Mouse (Mus musculus) G1E-ER4 (cell line): ENCODE results near the gene Bdnf. TPM values are rescaled to one million over a fixed set of nuclear protein-coding genes. Genes with fewer than 3 reads are reported as not detected.

Experiments used
- GATA1 ChIP-seq: IDR thresholded peaks from one replicate; pipeline ENCODE4 v1.8.0; 2012; ENCODE audit warnings: low read length, inconsistent platforms
- polyA plus RNA-seq: library from polyadenylated mRNA; stranded (reverse); fragments of >175 nt; gene quantifications from 2 replicates; pipeline ENCODE4 v1.2.3, GENCODE M21; 2012

Gene Bdnf
- polyA plus RNA-seq, 1 experiment, result not detected

DNA sequence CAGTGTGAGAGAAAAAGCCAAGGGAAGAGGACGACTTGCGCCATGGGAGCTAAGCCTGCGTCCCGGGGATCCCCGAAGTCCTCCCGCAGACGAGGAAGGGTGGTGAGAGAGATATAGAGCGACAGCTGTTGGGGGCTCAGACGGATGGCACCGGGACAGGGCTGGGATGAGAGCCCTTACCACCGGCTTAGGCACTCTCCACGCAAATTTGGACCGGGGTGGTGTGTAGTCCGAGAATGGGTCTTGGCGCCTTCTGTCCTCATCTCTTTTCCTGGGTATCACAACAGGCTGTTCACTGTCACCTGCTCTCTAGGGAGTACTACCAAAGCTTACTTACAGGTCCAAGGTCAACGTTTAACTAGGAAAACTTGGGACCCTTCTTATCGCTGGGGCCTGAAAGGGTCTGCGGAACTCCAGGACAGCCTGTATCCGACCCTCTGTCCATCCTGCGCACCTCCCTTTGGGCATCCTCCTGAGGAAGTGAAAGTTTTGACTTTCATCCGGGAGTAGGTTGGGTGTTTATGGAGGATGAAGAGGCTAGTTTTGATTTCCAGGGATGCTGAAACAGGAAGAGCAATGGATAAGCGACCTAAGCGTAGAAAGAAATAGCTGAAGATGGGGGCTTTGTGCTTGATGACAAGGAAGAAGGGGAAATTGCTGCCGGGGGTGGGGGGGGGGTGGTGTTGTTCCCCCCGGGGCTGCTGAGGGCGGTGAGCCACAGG lies 19.8 kb downstream of the Bdnf start:
- TF ChIP-seq GATA1, result no peak

DNA sequence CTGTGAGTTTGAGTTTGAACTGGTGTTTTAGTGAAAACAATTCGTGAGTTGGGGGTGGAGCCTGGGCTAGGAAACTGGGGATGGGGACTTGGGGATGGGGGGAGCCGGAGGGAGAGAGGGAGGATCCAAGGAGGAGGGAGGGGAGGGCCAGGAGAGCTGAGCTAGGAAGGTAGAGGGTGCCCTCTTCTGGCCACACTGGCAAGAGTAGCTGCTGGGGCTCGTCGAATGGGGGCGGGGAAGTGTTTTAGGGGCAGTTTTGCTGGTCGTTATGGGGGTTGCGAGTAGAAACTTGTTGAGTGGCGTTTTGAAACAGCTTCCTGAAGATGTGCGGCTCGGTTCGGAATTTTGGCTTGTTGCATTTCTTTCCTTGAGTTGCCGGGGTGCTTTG lies 20.3 kb downstream of the Bdnf start:
- TF ChIP-seq GATA1, result no peak

DNA sequence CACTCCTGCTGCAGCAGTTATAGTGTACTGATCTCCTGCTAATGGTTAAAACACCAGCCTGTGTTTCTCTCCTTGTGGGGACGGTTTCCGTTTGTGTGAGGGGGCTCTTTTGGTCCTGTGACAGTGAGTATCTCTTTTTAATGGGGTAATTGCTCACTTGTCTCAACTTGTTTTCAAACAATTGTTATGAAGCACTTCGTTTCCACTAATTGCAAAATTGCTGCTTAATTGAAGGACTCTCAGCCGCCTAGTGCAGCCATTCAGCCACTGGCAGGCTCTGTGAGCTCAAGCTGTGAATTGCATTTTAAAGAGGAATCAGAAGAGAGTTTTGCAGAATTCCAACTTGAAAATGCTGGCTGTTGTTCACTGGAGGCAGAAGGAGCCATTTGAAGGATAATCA lies 22.7 kb downstream of the Bdnf start:
- no peak for TF ChIP-seq GATA1

GRCm38 (mm10) chr2:109700291-109700690 lies 25.8 kb downstream of the Bdnf start:
- no peak for TF ChIP-seq GATA1

- TF ChIP-seq GATA1, result no peak
These were observed 29.1 kb downstream of the Bdnf start for GRCm38 (mm10) chr2:109703588-109703987.

- TF ChIP-seq GATA1, result no peak
These were observed 29.6 kb downstream of the Bdnf start for GRCm38 (mm10) chr2:109704053-109704452.

DNA sequence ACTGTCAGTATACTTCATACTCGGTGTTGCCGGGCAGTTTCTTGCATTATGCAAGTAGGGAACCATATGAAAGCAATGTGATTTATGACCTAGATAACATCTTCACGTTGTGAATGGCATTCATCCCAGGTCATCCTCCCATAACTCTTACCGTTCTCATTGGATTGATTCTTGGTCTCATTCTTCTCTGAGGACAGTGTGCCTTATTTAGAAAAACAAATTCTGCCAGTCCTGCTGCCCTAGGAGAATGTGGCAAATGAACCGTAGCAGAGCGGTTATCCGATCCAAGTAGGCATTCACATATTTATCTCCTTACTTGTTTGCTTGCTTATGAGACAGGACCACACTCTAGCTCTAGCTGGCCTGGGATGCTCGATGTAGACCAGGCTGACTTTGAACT lies 32.0 kb downstream of the Bdnf start:
- no peak for TF ChIP-seq GATA1

- TF ChIP-seq GATA1, result no peak
These were observed 34.8 kb downstream of the Bdnf start for GRCm38 (mm10) chr2:109709346-109709745.

- no peak for TF ChIP-seq GATA1
These were observed 36.5 kb downstream of the Bdnf start for GRCm38 (mm10) chr2:109711049-109711448.

DNA sequence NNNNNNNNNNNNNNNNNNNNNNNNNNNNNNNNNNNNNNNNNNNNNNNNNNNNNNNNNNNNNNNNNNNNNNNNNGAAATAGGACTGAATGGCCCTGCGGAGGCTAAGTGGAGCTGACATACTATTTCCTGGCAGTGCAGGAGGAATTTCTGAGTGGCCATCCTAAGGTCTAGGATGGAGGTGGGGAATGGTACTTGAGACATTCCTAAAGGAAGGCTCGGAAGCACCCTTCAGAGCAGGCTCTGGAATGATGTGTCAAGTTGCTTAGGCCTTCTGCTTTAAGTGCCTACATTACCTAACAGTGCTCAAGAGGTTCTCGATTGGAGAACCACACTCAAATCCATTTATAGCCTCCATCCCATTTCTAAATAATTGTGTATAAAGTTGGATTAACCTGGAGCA lies 50.8 kb downstream of the Bdnf start:
- TF ChIP-seq GATA1, result no peak

GRCm38 (mm10) chr2:109725831-109726230 lies 51.3 kb downstream of the Bdnf start:
- TF ChIP-seq GATA1, result no peak

DNA sequence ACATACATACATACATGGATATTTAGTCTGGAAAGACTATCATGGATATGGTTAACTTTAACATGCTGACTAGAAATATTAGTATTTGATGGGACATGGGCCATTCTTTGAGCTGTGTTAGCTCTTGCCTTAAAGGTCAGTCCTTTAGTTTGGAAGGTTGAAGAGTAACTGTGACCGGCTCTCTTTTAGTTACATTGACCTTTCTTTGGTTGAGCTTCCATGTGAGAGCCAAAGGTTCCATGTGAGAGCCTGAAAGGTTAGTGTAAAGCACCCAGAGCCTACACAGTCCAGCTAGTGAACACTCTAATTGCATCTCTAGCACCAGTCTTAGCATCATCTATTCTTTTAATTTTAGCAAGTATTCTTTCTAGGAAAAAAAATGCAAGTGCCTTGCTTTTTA lies 54.7 kb downstream of the Bdnf start:
- no peak for TF ChIP-seq GATA1

GRCm38 (mm10) chr2:109733201-109734039 lies 58.9 kb downstream of the Bdnf start:
- no peak for TF ChIP-seq GATA1

DNA sequence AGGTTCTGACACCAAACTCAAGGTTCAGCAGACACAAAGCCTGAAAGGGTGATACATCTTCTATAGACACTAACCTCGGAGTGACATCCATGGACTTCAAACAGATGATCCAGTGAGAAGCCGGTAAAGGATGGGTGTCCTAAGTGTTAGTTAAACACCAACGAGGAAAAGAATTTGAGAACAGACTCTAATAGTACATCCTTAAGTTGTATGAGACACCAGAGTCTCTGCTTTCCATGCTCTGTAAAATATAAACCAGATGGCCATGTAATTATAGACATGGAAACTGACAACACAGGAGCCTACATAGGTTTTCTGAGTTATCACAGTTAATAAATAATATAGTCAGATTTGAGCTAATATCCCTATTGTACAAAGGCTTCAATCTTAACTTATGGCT lies 59.7 kb downstream of the Bdnf start:
- no peak for TF ChIP-seq GATA1

DNA sequence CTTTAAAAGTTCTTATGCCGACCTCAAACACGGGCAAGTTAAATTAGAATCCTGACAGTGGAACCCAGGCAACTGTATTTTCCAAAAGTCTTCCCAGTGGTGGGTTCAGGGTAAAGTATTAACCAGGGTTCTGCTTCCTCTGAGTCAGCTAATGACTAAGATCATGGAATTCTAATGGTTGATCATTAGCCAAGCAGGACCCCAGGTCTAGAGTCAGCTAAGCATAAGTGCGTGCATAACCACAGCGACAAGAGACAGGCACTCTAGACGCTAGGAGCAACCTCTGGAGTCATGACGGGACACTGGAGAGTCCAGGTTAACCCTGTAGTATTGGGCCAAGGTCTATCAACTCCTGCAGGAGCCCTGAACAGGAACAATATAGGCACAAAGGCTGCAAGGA lies 60.2 kb downstream of the Bdnf start:
- TF ChIP-seq GATA1, result no peak

- TF ChIP-seq GATA1, result no peak
These were observed 60.8 kb downstream of the Bdnf start for GRCm38 (mm10) chr2:109735347-109735746.

DNA sequence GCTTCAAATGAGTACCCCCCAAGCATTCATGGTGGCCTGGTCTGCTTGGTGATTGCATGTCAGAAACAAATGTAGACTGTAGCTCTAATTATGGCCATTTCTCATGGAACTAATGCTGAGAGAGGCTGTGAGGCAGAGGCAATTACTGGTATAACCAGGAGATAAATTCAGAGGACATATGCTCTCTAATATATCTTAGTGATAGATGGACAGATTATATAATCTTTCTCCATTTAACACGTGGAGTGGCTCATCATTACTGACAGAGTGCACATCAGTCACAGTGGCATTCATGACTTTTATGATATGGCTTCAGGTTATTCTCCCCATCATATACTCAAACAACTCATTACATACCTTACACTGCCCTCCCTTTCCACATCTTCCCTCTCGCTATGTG lies 61.8 kb downstream of the Bdnf start:
- no peak for TF ChIP-seq GATA1

DNA sequence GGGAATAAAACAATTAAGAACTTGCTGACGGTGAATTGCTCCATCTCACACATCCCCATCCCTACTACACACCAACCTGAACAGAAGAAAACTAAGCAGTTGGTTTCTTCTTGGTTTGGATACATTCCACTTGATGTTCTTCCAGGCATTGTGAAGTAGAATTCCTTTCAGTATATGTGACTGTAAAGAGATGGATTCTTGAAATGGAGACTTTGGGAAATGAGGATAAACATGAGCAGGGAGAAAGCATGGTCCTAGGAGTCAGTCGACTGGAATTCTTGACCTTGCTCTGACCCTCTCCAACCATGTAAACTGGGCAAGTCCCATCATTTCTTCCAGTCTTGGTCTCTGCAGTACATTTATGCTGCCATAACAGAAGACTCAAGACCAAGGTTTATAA lies 63.8 kb downstream of the Bdnf start:
- no peak for TF ChIP-seq GATA1
